Mouse (Mus musculus): ENCODE results near the gene Micu2. TPM values are rescaled to one million over a fixed set of nuclear protein-coding genes. Genes with fewer than 3 reads are reported as not detected.

The Micu2 gene
- polyA plus RNA-seq, 1 experiment from 2014 or later: 98.6 TPM

DNA sequence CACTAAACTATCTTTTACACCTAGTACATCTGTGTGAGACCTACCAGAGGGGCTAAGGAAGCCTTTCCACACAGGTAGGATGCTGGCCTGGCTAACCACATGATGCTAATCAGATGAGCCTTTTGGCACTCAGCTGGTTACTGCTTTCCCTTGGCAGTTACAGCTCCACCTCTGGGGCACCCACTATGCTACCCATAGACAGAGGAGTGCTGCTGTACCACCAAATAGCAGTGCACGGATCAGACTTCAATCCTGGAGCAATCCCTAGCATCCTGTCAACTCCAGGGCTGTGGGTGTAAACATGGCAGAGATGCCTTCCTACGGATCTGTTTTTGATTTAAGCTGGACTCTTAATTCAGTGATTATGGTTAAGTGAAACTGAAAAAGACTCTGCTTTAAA, 13.3 kb downstream of the Micu2 start:
- Histone ChIP-seq H3K9me3 (no peaks in the 10 kb centered on the region), H3K27me3 (no peaks in the 10 kb centered on the region), H3K4me2 (replicated peaks) (no peak overlapping the region), H3K27ac (no peak overlapping the region), H3K9ac (no peak overlapping the region), H3K4me1 (peaks cover 8% of the 10 kb centered on the region; the same call in 1 of the 2 replicates), H3K36me3 (peaks cover 18% of the 10 kb centered on the region), H3K4me3 (no peak overlapping the region)
- ATAC-seq (ENCODE audit: insufficient number of reproducible peaks, insufficient read depth, low FRiP score, low TSS enrichment): no peak
- 64% methylated on average over 2 of the region's 2 CpGs for WGBS

GRCm38 (mm10) chr14:57982450-57982849, 16.6 kb downstream of the Micu2 start:
- Histone ChIP-seq H3K36me3 (peaks cover 6% of the 10 kb centered on the region), H3K9me3 (no peaks in the 10 kb centered on the region), H3K27ac (peak overlapping the region; percentile 54; the same call in 1 of the 2 replicates), H3K4me3 (no peak overlapping the region), H3K27me3 (no peaks in the 10 kb centered on the region), H3K9ac (no peak overlapping the region), H3K4me1 (peaks cover 25% of the 10 kb centered on the region), H3K4me2 (replicated peaks) (0 out of 2 replicates have a peak overlapping the region, but pooled peaks have one; percentile 2)
- ATAC-seq (ENCODE audit: insufficient number of reproducible peaks, insufficient read depth, low FRiP score, low TSS enrichment): no peak
- 18% methylated on average over 7 of the region's 7 CpGs for WGBS

DNA sequence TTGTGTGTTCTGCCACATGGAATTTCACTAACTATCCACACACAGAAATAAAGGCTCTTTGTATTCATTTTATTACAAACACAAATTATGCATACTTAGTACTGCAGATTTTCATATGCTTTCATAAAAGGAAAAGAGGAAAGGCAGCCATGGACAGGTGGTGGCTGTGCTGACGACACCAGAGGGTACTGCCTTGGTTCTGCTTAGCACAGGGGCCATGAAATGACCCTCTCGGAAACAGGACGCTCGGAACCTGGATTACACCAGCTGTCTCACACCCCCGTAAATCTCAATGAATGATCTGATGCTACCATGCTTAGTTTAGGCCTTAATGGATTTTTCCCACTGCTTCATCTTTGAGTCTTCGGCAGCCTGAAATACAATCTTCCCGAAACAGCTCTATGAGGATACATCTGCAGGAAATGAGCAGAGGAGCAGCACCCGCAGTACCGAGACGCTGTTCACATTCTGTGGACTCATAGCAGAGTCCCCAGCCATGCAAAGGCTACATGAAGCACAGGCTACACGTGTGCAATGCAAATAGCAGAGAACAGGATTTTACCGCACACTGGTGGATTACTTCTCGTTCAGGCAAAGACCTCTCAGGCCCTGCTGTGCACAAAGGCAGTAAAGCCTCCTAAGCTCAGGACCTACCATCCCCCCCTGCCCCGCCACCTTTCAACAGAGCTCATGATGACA, 17.2 kb downstream of the Micu2 start:
- peaks cover 26% of the 10 kb centered on the region for H3K4me1 ChIP-seq
- H3K4me2 ChIP-seq (replicated peaks): 0 out of 2 replicates have a peak overlapping the region, but pooled peaks have one; percentile 2
- 0 out of 2 replicates have a peak, but pooled peaks have one; percentile 41 for ATAC-seq (ENCODE audit: insufficient number of reproducible peaks, insufficient read depth, low FRiP score, low TSS enrichment)
- H3K27ac ChIP-seq: peak overlapping the region; percentile 70
- H3K27me3 ChIP-seq: no peaks in the 10 kb centered on the region
- WGBS: 29% methylated on average over 14 of the region's 14 CpGs
- no peak overlapping the region for H3K9ac ChIP-seq
- 0 out of 2 replicates have a peak, but pooled peaks cover under 1% of the 10 kb centered on the region for H3K36me3 ChIP-seq
- no peak overlapping the region for H3K4me3 ChIP-seq
- no peaks in the 10 kb centered on the region for H3K9me3 ChIP-seq

DNA sequence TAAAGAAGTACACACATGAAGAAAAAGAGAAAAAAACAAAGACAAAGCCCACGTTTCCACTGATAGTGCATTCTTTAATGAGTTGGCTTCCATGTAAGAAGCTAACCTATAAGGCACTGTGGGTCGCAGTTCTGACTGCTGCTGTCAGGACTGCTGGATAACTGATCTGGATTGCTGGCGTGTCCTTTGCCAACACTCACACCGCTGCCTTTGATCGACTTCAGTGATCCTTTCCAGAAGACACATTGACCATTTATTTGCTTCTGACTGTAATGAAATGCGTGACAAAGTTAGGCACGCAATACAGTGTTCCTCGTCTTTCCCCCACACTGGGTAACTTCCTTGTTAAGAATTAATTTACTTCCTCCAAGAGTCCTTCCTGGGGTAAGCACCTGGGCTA, 18.3 kb downstream of the Micu2 start:
- H3K4me3 ChIP-seq: no peak overlapping the region
- no peak overlapping the region for H3K4me2 ChIP-seq (replicated peaks)
- no peak for ATAC-seq (ENCODE audit: insufficient number of reproducible peaks, insufficient read depth, low FRiP score, low TSS enrichment)
- no peaks in the 10 kb centered on the region for H3K36me3 ChIP-seq
- no peaks in the 10 kb centered on the region for H3K27me3 ChIP-seq
- WGBS: 68% methylated on average over 8 of the region's 8 CpGs
- H3K27ac ChIP-seq: no peak overlapping the region
- H3K9me3 ChIP-seq: no peaks in the 10 kb centered on the region
- no peak overlapping the region for H3K9ac ChIP-seq
- H3K4me1 ChIP-seq: peaks cover 30% of the 10 kb centered on the region

DNA sequence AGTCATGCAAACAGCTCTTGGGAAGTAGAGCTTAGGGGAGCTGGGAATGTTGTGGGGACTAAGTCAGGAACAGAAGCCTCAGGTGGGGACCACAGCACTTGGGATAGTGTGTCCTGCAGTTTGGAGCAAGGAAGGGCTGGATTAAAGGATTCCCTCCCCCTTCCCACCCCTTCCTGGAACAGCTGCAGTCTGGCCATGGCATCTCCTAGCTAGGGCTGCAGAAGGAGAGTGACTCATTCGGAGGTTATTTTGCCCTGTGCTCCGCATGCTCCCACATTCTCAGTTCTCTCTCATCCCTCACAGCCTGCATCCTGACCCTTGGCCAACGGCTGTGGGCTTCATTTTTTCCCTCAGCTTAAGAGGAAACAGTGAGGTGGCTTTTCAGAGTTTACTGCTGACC, 18.9 kb downstream of the Micu2 start:
- H3K4me1 ChIP-seq: peaks cover 30% of the 10 kb centered on the region
- no peak overlapping the region for H3K4me2 ChIP-seq (replicated peaks)
- 52% methylated on average over 3 of the region's 3 CpGs for WGBS

DNA sequence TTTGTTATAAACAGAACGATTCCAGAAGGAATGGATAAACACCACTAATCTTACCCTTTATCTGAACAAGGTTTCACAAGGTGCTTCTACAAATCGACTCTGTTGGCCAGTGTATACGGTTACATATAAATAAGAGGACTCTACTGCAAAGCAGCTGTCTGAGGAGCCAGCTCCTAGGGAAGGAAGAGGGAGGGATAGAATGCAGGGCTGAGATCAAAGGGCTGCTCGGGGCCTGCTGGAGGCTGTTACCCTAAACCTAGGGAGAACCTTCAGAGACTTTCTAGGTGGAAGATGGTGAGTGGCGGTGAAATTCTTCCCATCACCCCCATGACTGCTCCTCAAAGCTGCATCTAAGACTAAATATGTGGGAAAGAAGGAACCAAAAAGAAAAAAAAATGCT, 20.9 kb downstream of the Micu2 start:
- Histone ChIP-seq H3K36me3 (no peaks in the 10 kb centered on the region), H3K9me3 (no peaks in the 10 kb centered on the region), H3K27ac (no peak overlapping the region), H3K27me3 (no peaks in the 10 kb centered on the region), H3K4me2 (replicated peaks) (no peak overlapping the region), H3K4me1 (peaks cover 30% of the 10 kb centered on the region), H3K4me3 (no peak overlapping the region), H3K9ac (no peak overlapping the region)
- ATAC-seq (ENCODE audit: insufficient number of reproducible peaks, insufficient read depth, low FRiP score, low TSS enrichment): no peak
- WGBS: 18% methylated on average over 5 of the region's 5 CpGs

More for the DNA sequence above, 18.9 kb downstream of the Micu2 start:
- Histone ChIP-seq H3K27me3 (no peaks in the 10 kb centered on the region), H3K36me3 (no peaks in the 10 kb centered on the region), H3K4me3 (no peak overlapping the region), H3K9me3 (no peaks in the 10 kb centered on the region), H3K9ac (no peak overlapping the region), H3K27ac (0 out of 2 replicates have a peak overlapping the region, but pooled peaks have one; percentile 30)
- no peak for ATAC-seq (ENCODE audit: insufficient number of reproducible peaks, insufficient read depth, low FRiP score, low TSS enrichment)

GRCm38 (mm10) chr14:57975656-57976055, 23.4 kb downstream of the Micu2 start:
- no peaks in the 10 kb centered on the region for H3K27me3 ChIP-seq
- no peak overlapping the region for H3K9ac ChIP-seq
- H3K27ac ChIP-seq: no peak overlapping the region
- H3K36me3 ChIP-seq: no peaks in the 10 kb centered on the region
- H3K4me2 ChIP-seq (replicated peaks): no peak overlapping the region
- 33% methylated on average over 6 of the region's 6 CpGs for WGBS
- H3K9me3 ChIP-seq: no peaks in the 10 kb centered on the region
- H3K4me1 ChIP-seq: peaks cover 26% of the 10 kb centered on the region
- no peak for ATAC-seq (ENCODE audit: insufficient number of reproducible peaks, insufficient read depth, low FRiP score, low TSS enrichment)
- H3K4me3 ChIP-seq: no peak overlapping the region

DNA sequence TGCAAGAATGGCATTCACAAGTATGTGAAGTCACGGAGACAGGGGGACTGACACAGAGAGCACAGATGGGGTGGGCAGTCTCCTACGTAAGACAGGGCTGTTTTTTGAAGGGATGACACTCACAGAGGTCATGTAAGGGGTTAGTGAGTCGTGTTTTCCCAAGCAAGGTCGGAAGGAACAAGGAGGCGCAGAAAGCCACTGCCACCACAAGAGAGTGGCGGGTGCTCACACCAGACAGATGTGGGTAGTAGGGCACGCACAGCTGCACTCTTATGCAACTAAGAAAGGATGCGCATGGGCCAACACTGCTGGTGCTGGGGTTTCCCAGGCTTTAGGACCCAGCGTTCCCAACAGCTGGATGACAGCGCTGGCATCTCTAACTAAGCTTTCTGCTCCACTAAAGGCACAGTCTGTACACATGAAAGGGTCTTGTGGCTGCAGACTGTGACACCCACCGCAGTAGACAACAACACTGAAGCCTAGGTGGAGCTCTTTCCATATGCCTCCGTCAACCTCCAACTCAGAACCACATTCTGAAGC, 27.0 kb downstream of the Micu2 start:
- H3K4me2 ChIP-seq (replicated peaks): no peak overlapping the region
- peaks cover 9% of the 10 kb centered on the region; the same call in 1 of the 2 replicates for H3K4me1 ChIP-seq
- H3K36me3 ChIP-seq: peaks cover 8% of the 10 kb centered on the region; the same call in 1 of the 2 replicates
- H3K27me3 ChIP-seq: no peaks in the 10 kb centered on the region
- H3K9ac ChIP-seq: no peak overlapping the region
- no peak overlapping the region for H3K27ac ChIP-seq
- no peak overlapping the region for H3K4me3 ChIP-seq
- no peaks in the 10 kb centered on the region for H3K9me3 ChIP-seq
- WGBS: 67% methylated on average over 12 of the region's 12 CpGs
- no peak for ATAC-seq (ENCODE audit: insufficient number of reproducible peaks, insufficient read depth, low FRiP score, low TSS enrichment)

DNA sequence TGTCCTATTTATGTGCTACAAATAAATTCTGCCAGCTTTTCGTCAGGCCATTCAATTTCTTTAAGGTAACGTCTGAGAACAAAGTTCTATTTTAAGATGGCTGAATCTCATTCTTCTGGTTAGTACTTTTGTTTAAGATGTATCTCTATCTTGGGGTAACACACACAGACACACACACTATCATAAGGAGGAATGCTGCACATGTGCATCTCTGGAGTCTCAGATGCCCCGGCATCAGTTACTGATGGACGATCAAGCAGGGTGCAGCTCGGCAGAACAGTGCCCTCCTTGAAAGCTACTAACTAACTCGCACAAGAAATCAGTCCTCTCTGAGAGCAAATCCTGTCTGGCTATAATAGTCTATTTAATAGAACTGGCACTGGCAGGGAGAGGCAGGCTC, 30.2 kb downstream of the Micu2 start:
- Histone ChIP-seq H3K4me2 (replicated peaks) (no peak overlapping the region), H3K27ac (no peak overlapping the region), H3K36me3 (peaks cover 8% of the 10 kb centered on the region; the same call in 1 of the 2 replicates), H3K4me1 (peaks cover 5% of the 10 kb centered on the region; the same call in 1 of the 2 replicates), H3K27me3 (no peaks in the 10 kb centered on the region), H3K9me3 (no peaks in the 10 kb centered on the region), H3K4me3 (no peak overlapping the region), H3K9ac (no peak overlapping the region)
- 83% methylated on average over 6 of the region's 6 CpGs for WGBS
- no peak for ATAC-seq (ENCODE audit: insufficient number of reproducible peaks, insufficient read depth, low FRiP score, low TSS enrichment)

GRCm38 (mm10) chr14:57967080-57967797, 31.8 kb downstream of the Micu2 start:
- no peak overlapping the region for H3K4me3 ChIP-seq
- no peak overlapping the region for H3K4me2 ChIP-seq (replicated peaks)
- no peak overlapping the region for H3K27ac ChIP-seq
- H3K27me3 ChIP-seq: no peaks in the 10 kb centered on the region
- H3K9ac ChIP-seq: no peak overlapping the region
- H3K4me1 ChIP-seq: peaks cover 4% of the 10 kb centered on the region; the same call in 1 of the 2 replicates
- WGBS: 84% methylated on average over 4 of the region's 4 CpGs
- H3K9me3 ChIP-seq: no peaks in the 10 kb centered on the region
- no peak for ATAC-seq (ENCODE audit: insufficient number of reproducible peaks, insufficient read depth, low FRiP score, low TSS enrichment)
- peaks cover 8% of the 10 kb centered on the region; the same call in 1 of the 2 replicates for H3K36me3 ChIP-seq

DNA sequence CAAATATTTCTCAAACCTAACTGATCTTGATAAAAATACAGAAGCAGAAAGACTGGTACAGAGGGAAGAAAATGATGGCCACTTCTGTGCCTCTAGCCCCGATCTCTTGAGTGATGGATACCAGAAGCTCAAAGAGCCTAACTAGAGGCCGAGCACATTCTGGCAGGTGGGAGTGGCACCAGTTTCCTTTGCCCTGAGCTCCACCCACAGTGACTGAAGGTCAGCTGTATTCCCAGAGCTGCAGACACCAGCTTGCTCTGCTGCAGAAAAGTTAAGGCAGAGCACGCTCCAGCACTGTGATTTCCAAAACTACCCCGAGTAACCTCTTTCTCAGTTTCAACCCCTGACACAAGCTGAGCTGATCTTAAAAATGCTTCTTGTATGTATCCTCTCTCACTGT, 37.2 kb downstream of the Micu2 start:
- Histone ChIP-seq H3K27ac (no peak overlapping the region), H3K27me3 (no peaks in the 10 kb centered on the region), H3K9me3 (no peaks in the 10 kb centered on the region), H3K4me3 (no peak overlapping the region), H3K4me2 (replicated peaks) (no peak overlapping the region), H3K4me1 (no peaks in the 10 kb centered on the region), H3K36me3 (0 out of 2 replicates have a peak, but pooled peaks cover 3% of the 10 kb centered on the region), H3K9ac (no peak overlapping the region)
- 55% methylated on average over 4 of the region's 4 CpGs for WGBS
- no peak for ATAC-seq (ENCODE audit: insufficient number of reproducible peaks, insufficient read depth, low FRiP score, low TSS enrichment)

Data from embryonic facial prominence, embryonic 12.5 days (tissue).